Mouse (Mus musculus): Measurements from ENCODE around the gene Evx1. TPM values are rescaled to one million over a fixed set of nuclear protein-coding genes. Genes with fewer than 3 reads are reported as not detected.

Gene Evx1
- polyA plus RNA-seq, 1 experiment from 2014 or later, result 3.8 TPM

DNA sequence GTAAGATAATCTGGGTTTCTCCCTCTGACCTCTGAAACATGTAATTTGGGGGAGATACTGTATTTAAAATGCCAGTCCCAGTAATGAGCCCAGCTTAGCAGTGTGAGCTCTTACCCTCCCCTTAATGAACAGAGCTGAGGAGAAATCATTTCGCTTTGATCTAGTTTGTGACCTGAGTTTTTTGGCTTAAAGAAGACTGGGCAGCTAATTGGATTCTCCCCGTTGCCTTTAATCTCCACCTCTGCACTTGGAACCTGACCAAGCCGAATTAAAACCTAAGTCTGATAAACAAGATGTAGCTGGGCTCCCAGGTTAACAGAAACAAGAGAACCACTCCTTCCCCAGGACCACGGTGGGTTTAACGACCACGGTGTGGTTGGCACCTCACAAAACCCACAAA lies 36.9 kb upstream of the Evx1 start:
- WGBS, result 1% methylated on average over 6 of the region's 6 CpGs
- H3K4me1 ChIP-seq (ENCODE audit: control insufficient read depth, insufficient read depth, low read length), result peaks cover 19% of the 10 kb centered on the region
- DNase-seq (ENCODE audit: low spot score) (peak; percentile 48), ATAC-seq (ENCODE audit: insufficient number of reproducible peaks, low FRiP score, low TSS enrichment, low read depth) (no peak)
- H3K4me3 ChIP-seq (ENCODE audit: low read depth, low read length), result no peak overlapping the region
- peaks cover 40% of the 10 kb centered on the region for H3K27me3 ChIP-seq (ENCODE audit: control insufficient read depth, insufficient read depth, low read length)
- no peaks in the 10 kb centered on the region for H3K9me3 ChIP-seq (ENCODE audit: control insufficient read depth, low read length)
- H3K9ac ChIP-seq (ENCODE audit: low read length), result no peak overlapping the region
- 0 out of 2 replicates have a peak overlapping the region, but pooled peaks have one; percentile 10 for H3K27ac ChIP-seq (replicated peaks; ENCODE audit: low read depth, low read length)
- H3K4me2 ChIP-seq (ENCODE audit: low read depth, severe bottlenecking), result no peak overlapping the region
- H3K36me3 ChIP-seq (ENCODE audit: control insufficient read depth, insufficient read depth, low read length), result no peaks in the 10 kb centered on the region

DNA sequence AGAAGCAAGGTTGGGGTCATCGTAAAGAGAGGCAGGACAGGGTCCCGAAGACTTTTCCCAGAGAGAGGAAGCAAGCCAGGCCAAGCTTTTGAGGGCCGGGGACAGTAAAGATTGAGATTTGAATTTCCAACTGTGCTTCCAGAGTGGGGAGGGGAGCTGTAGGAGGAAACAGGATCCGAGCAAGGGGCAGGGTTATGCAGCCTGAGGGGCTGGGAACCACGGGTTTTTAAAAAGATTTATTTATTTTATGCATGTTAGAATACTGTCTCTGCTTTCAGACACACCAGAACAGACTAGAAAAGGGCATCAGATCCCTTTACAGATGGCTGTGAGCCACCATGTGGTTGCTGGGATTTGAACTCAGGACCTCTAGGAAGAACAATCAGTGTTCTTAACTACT lies 36.4 kb upstream of the Evx1 start:
- Histone ChIP-seq H3K27me3 (ENCODE audit: control insufficient read depth, insufficient read depth, low read length) (peaks cover 38% of the 10 kb centered on the region), H3K4me3 (ENCODE audit: low read depth, low read length) (no peak overlapping the region), H3K9me3 (ENCODE audit: control insufficient read depth, low read length) (no peaks in the 10 kb centered on the region), H3K4me1 (ENCODE audit: control insufficient read depth, insufficient read depth, low read length) (peaks cover 21% of the 10 kb centered on the region), H3K9ac (ENCODE audit: low read length) (no peak overlapping the region), H3K36me3 (ENCODE audit: control insufficient read depth, insufficient read depth, low read length) (no peaks in the 10 kb centered on the region), H3K4me2 (ENCODE audit: low read depth, severe bottlenecking) (no peak overlapping the region), H3K27ac (replicated peaks; ENCODE audit: low read depth, low read length) (no peak overlapping the region)
- peak; percentile 26 for DNase-seq (ENCODE audit: low spot score)
- WGBS, result 2% methylated on average over 5 of the region's 5 CpGs
- no peak for ATAC-seq (ENCODE audit: insufficient number of reproducible peaks, low FRiP score, low TSS enrichment, low read depth)

DNA sequence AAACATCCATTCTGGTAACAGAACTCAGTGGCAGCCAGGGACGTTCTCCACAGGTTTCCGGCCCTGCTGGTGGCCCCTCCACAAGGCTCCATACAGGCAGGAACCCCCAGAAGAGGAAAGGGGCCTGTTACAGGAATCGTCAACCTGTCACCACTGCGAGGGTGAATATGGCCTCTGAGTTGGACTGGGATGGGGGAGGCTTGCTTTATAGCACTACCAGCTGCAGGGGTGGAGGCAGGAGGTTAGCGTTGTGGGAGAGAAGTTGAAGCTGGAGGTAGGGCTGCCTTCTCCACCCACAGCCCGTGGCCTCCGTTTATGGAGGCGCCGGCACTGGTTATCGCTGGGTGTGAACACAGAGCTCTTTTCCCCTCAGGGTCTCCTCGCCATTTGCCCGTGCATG lies 32.2 kb upstream of the Evx1 start:
- peak overlapping the region; percentile 18 for H3K9ac ChIP-seq (ENCODE audit: low read length)
- no peaks in the 10 kb centered on the region for H3K9me3 ChIP-seq (ENCODE audit: control insufficient read depth, low read length)
- peaks cover 9% of the 10 kb centered on the region for H3K4me1 ChIP-seq (ENCODE audit: control insufficient read depth, insufficient read depth, low read length)
- H3K4me2 ChIP-seq (ENCODE audit: low read depth, severe bottlenecking), result no peak overlapping the region
- 30% methylated on average over 12 of the region's 12 CpGs for WGBS
- 0 out of 2 replicates have a peak, but pooled peaks have one; percentile 47 for ATAC-seq (ENCODE audit: insufficient number of reproducible peaks, low FRiP score, low TSS enrichment, low read depth)
- H3K36me3 ChIP-seq (ENCODE audit: control insufficient read depth, insufficient read depth, low read length), result no peaks in the 10 kb centered on the region
- peaks cover 16% of the 10 kb centered on the region for H3K27me3 ChIP-seq (ENCODE audit: control insufficient read depth, insufficient read depth, low read length)
- no peak overlapping the region for H3K27ac ChIP-seq (replicated peaks; ENCODE audit: low read depth, low read length)
- peak; percentile 54 for DNase-seq (ENCODE audit: low spot score)
- H3K4me3 ChIP-seq (ENCODE audit: low read depth, low read length), result no peak overlapping the region

DNA sequence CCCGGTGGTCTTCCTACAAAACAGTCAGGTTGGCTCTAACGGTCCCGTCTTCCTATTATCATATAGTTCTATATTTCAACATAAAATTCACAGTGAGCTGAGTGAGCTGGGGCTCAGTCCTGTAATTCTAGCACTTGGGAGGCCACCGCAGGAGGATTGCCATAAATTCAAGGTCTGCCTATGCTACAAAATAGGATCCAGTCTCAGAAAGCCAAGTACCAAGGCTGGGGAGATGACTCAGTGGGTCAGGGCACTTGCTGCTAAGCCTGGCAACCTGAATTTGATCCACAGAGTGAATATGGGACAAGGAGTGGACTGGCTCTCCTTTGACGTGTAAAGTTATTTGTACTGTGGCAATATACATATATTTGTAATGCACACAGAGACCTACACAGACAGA lies 29.4 kb upstream of the Evx1 start:
- Histone ChIP-seq H3K27me3 (ENCODE audit: control insufficient read depth, insufficient read depth, low read length) (0 out of 2 replicates have a peak, but pooled peaks cover 6% of the 10 kb centered on the region), H3K27ac (replicated peaks; ENCODE audit: low read depth, low read length) (no peak overlapping the region), H3K4me1 (ENCODE audit: control insufficient read depth, insufficient read depth, low read length) (peaks cover 7% of the 10 kb centered on the region; the same call in 1 of the 2 replicates), H3K4me2 (ENCODE audit: low read depth, severe bottlenecking) (no peak overlapping the region), H3K9ac (ENCODE audit: low read length) (no peak overlapping the region), H3K4me3 (ENCODE audit: low read depth, low read length) (no peak overlapping the region), H3K36me3 (ENCODE audit: control insufficient read depth, insufficient read depth, low read length) (no peaks in the 10 kb centered on the region), H3K9me3 (ENCODE audit: control insufficient read depth, low read length) (no peaks in the 10 kb centered on the region)
- ATAC-seq (ENCODE audit: insufficient number of reproducible peaks, low FRiP score, low TSS enrichment, low read depth) (no peak), DNase-seq (ENCODE audit: low spot score) (no peak)
- 88% methylated on average over 5 of the region's 5 CpGs for WGBS

DNA sequence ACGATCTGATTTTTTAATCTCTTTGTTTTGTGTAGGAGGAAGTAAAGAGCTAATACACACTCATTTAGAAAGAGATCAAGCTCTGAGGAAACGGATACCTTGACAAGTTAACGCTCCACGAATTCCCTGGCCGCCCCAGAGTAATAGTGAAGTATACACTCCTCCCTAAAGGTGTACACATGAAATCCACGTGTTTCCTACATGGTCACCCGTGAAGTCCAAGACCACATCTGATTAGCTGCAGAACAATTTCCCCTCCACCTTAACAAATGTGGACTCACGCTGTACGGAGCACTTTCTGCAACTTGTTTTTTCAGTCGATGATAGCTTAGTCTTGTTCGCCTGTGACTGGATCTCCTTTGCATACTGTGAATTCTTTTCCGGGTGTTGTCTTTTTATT lies 23.1 kb upstream of the Evx1 start:
- Histone ChIP-seq H3K27ac (replicated peaks; ENCODE audit: low read depth, low read length) (no peak overlapping the region), H3K27me3 (ENCODE audit: control insufficient read depth, insufficient read depth, low read length) (peaks cover 18% of the 10 kb centered on the region), H3K36me3 (ENCODE audit: control insufficient read depth, insufficient read depth, low read length) (no peaks in the 10 kb centered on the region), H3K9me3 (ENCODE audit: control insufficient read depth, low read length) (no peaks in the 10 kb centered on the region), H3K4me1 (ENCODE audit: control insufficient read depth, insufficient read depth, low read length) (peaks cover 4% of the 10 kb centered on the region), H3K9ac (ENCODE audit: low read length) (no peak overlapping the region), H3K4me2 (ENCODE audit: low read depth, severe bottlenecking) (no peak overlapping the region), H3K4me3 (ENCODE audit: low read depth, low read length) (no peak overlapping the region)
- ATAC-seq (ENCODE audit: insufficient number of reproducible peaks, low FRiP score, low TSS enrichment, low read depth) (no peak), DNase-seq (ENCODE audit: low spot score) (peak; percentile 38)
- 19% methylated on average over 12 of the region's 12 CpGs for WGBS

DNA sequence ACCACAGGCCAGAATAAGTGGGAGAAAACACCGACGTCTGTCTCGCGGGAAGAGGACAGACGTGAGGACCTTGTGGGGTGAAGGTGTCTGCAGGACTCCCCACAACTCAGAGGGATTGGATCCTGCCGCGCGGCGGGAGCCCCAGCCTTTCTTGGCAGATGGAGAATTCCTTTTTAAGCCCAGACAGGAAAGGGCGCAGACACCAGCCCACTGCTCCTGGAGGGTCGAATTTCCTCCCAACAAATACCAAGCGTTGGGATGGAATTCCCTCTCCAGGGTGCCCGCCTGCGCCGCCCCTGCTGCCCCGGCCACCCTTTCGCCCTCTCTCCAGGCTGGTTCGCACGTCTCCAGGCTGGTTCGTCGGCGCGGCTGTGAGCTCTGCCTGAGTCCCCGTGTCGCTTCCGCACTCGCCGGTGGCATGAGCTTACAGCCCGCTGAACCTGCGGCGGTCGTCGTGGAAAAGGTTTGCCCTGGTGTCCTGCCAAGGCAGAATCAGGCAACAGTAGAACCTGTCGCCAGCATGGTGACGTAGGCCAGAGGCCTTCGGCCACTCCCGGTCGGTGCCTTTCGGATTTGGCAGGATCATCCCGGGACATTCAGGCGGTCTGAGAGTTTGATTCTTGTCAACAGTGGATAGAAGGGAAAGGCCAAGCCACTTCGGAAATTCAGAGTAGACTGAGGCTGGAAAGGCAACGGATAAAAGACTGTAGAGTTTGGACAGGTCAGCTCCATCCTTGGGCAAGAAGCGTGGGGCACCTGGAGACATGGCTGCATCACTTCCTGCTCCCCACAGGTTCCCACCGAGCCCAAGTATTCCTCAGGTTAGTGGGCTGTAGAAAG lies 22.1 kb upstream of the Evx1 start:
- 0 out of 2 replicates have a peak, but pooled peaks have one; percentile 31 for ATAC-seq (ENCODE audit: insufficient number of reproducible peaks, low FRiP score, low TSS enrichment, low read depth)
- H3K27me3 ChIP-seq (ENCODE audit: control insufficient read depth, insufficient read depth, low read length), result peaks cover 21% of the 10 kb centered on the region
- H3K9me3 ChIP-seq (ENCODE audit: control insufficient read depth, low read length), result no peaks in the 10 kb centered on the region
- H3K4me1 ChIP-seq (ENCODE audit: control insufficient read depth, insufficient read depth, low read length), result peaks cover 4% of the 10 kb centered on the region
- H3K4me3 ChIP-seq (ENCODE audit: low read depth, low read length), result peak overlapping the region; percentile 20
- DNase-seq (ENCODE audit: low spot score), result peak; percentile 75
- H3K4me2 ChIP-seq (ENCODE audit: low read depth, severe bottlenecking), result peak overlapping the region; percentile 47
- H3K27ac ChIP-seq (replicated peaks; ENCODE audit: low read depth, low read length), result peak overlapping the region; percentile 38; the same call in 1 of the 2 replicates
- no peaks in the 10 kb centered on the region for H3K36me3 ChIP-seq (ENCODE audit: control insufficient read depth, insufficient read depth, low read length)
- no peak overlapping the region; the same call in 1 of the 2 replicates for H3K9ac ChIP-seq (ENCODE audit: low read length)
- 2% methylated on average over 45 of the region's 45 CpGs for WGBS

DNA sequence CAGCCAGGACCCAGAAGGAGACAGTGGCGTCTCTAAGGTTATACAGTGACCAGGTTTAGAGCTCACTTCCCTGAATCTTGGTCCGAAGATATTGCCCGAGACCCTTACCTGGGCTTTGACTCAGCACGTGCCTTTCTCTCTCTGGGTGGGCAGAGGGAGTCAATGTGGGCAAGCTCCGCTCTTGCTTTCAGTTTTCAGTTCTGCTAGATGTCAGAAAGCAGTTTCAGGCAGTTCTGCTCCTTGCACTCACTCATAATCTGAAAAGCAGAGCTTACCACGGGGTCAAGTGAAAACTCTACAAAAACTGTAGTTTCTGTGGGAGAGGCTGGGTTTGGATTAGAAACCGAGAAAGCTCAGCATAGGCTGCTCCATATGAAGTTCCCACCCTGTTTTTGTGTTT lies 21.0 kb upstream of the Evx1 start:
- Histone ChIP-seq H3K36me3 (ENCODE audit: control insufficient read depth, insufficient read depth, low read length) (no peaks in the 10 kb centered on the region), H3K27me3 (ENCODE audit: control insufficient read depth, insufficient read depth, low read length) (peaks cover 21% of the 10 kb centered on the region), H3K9ac (ENCODE audit: low read length) (no peak overlapping the region), H3K4me3 (ENCODE audit: low read depth, low read length) (no peak overlapping the region), H3K9me3 (ENCODE audit: control insufficient read depth, low read length) (no peaks in the 10 kb centered on the region), H3K27ac (replicated peaks; ENCODE audit: low read depth, low read length) (0 out of 2 replicates have a peak overlapping the region, but pooled peaks have one; percentile 15), H3K4me1 (ENCODE audit: control insufficient read depth, insufficient read depth, low read length) (peaks cover 4% of the 10 kb centered on the region), H3K4me2 (ENCODE audit: low read depth, severe bottlenecking) (no peak overlapping the region)
- WGBS, result 61% methylated on average over 7 of the region's 7 CpGs
- no peak for ATAC-seq (ENCODE audit: insufficient number of reproducible peaks, low FRiP score, low TSS enrichment, low read depth)
- DNase-seq (ENCODE audit: low spot score), result no peak

DNA sequence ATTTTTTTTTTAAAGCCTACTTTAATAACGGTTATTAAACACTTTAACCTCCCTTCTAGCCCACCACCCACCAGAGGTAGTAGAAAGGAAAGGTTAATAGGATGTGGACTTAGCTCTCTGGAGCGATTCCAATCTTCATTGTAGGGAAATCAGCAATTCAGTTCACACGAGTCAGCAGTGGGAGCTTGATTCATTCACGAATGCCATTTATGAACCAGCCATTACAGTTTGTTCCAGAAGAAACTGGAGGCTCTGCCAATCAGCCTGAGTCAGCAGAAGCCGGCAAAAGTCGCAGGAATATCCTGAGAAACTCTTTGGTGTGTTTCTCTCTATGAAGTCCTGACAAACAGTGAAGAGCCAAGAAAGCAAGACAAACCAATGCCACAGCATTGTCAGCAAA lies 18.7 kb upstream of the Evx1 start:
- 85% methylated on average over 6 of the region's 6 CpGs for WGBS
- ATAC-seq (ENCODE audit: insufficient number of reproducible peaks, low FRiP score, low TSS enrichment, low read depth) (no peak), DNase-seq (ENCODE audit: low spot score) (no peak)
- peaks cover 18% of the 10 kb centered on the region for H3K27me3 ChIP-seq (ENCODE audit: control insufficient read depth, insufficient read depth, low read length)
- no peaks in the 10 kb centered on the region for H3K9me3 ChIP-seq (ENCODE audit: control insufficient read depth, low read length)
- H3K36me3 ChIP-seq (ENCODE audit: control insufficient read depth, insufficient read depth, low read length), result no peaks in the 10 kb centered on the region
- no peak overlapping the region for H3K27ac ChIP-seq (replicated peaks; ENCODE audit: low read depth, low read length)
- H3K4me3 ChIP-seq (ENCODE audit: low read depth, low read length), result no peak overlapping the region
- H3K4me2 ChIP-seq (ENCODE audit: low read depth, severe bottlenecking), result no peak overlapping the region
- no peak overlapping the region for H3K9ac ChIP-seq (ENCODE audit: low read length)
- H3K4me1 ChIP-seq (ENCODE audit: control insufficient read depth, insufficient read depth, low read length), result peaks cover 4% of the 10 kb centered on the region
